Mouse (Mus musculus) hindbrain, embryonic 13.5 days (tissue): ENCODE measurements around the gene Iqschfp. TPM values are rescaled to one million over a fixed set of nuclear protein-coding genes. Genes with fewer than 3 reads are reported as not detected.

ENCODE experiments used
- ATAC-seq: fragments of 200-750 bp; cut with Nextera tagmentation; 2 replicates; pipeline ENCODE4 v1.8.0; 2017; ENCODE audit warnings: moderate TSS enrichment; ENCODE audit not compliant: low FRiP score
- H3K27ac ChIP-seq: fragments of 300-500 bp; sonication (generic); 2 replicates; pipeline ENCODE4 v1.5.1; 2015; ENCODE audit warnings: inconsistent platforms, mild to moderate bottlenecking, moderate library complexity
- H3K27me3 ChIP-seq: fragments of 300-500 bp; sonication (generic); 2 replicates; pipeline ENCODE4 v1.6.1; 2015; ENCODE audit warnings: mild to moderate bottlenecking, inconsistent platforms
- H3K36me3 ChIP-seq: fragments of 300-500 bp; sonication (generic); 2 replicates; pipeline ENCODE4 v1.6.1; 2015; ENCODE audit warnings: mild to moderate bottlenecking, inconsistent platforms
- H3K4me1 ChIP-seq: fragments of 300-500 bp; sonication (generic); replicated peaks from 2 replicates; pipeline ENCODE4 v1.6.1; 2015; ENCODE audit warnings: inconsistent platforms
- H3K4me2 ChIP-seq: fragments of 300-500 bp; sonication (generic); 2 replicates; pipeline ENCODE4 v1.6.1; 2015; ENCODE audit warnings: inconsistent platforms, mild to moderate bottlenecking, moderate library complexity
- H3K4me3 ChIP-seq: fragments of 300-500 bp; sonication (generic); 2 replicates; pipeline ENCODE4 v1.5.1; 2015; ENCODE audit warnings: mild to moderate bottlenecking, inconsistent platforms
- H3K9ac ChIP-seq: fragments of 300-500 bp; sonication (generic); 2 replicates; pipeline ENCODE4 v1.6.1; 2015; ENCODE audit warnings: mild to moderate bottlenecking, inconsistent platforms
- H3K9me3 ChIP-seq: fragments of 300-500 bp; sonication (generic); 2 replicates; pipeline ENCODE4 v1.6.1; 2016; ENCODE audit warnings: inconsistent platforms
- WGBS: fragments of 180-500 bp; shearing (Covaris S2); methylation state at CpG from one replicate; pipeline ENCODE4 v1.1.7; 2015; 5-methylcytosine and 5-hydroxymethylcytosine counted together
- polyA plus RNA-seq: library from polyadenylated mRNA; unstranded; fragments of >200 nt; fragmentation: Nextera tagmentation; extraction: Ambion mirVana; gene quantifications from 2 replicates; pipeline ENCODE4 v1.2.1, GENCODE M21; 2015

Iqschfp gene
- polyA plus RNA-seq, 1 experiment from 2014 or later: 3.4 TPM

DNA sequence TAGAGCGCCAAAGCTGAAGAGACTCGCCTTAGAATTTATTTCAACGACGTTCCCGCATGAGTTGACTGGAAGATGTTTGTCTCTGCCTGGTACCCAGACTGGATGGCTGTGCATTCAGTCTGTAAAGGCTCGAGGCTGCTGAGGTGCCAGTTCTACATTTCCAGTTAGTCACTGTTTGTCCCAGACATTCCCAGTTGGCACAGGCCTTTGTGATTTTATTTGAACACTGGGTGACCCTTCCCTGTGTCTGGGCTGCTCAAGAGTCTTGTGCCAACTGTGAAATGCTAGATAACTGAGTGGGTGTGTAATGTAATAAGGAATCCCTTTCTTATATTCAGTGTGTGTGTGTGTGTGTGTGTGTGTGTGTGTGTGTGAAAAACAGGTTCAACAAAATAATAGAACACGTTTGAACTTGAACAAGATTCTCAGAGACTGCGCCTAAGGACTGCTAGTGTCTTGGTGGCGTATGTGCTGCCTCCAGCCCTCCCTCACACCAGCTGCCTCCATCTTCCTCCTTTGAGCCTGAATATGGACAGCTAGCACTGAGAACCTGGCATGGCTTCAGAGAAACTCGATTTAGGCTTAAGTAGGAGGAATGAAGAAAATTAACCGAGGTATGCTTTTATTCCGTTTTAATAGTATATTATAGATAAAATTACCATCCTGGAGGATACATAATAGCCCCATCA, 624.5 kb downstream of the Iqschfp start:
- no peak for ATAC-seq
- no peak overlapping the region for H3K9ac ChIP-seq
- no peak overlapping the region for H3K27ac ChIP-seq
- no peak overlapping the region for H3K4me2 ChIP-seq
- H3K36me3 ChIP-seq: no peaks in the 10 kb centered on the region
- no peaks in the 10 kb centered on the region for H3K9me3 ChIP-seq
- no peaks in the 10 kb centered on the region for H3K27me3 ChIP-seq
- WGBS: 80% methylated on average over 12 of the region's 12 CpGs
- no peak overlapping the region for H3K4me3 ChIP-seq
- H3K4me1 ChIP-seq: peaks cover 30% of the 10 kb centered on the region

DNA sequence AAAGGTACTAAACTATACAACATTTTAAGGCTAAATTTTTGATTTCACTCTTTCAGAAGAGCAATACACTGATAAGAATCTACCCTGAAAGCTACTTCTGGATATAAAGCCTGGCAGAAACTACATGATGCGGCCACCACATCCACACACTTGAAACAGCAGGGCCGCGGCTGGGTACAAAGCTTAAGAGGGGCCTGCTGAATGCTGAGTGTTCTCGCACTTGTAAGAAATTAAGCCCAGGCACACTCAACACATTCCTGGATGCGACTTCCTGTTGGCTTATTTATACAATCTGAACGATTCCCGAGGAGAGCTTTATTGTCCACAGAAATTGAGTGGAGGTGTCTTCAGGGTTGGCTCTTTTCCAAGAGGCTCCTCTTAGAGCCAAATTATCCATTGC, 625.2 kb downstream of the Iqschfp start:
- Histone ChIP-seq H3K36me3 (no peaks in the 10 kb centered on the region), H3K4me3 (no peak overlapping the region), H3K4me1 (peaks cover 29% of the 10 kb centered on the region), H3K27ac (0 out of 2 replicates have a peak overlapping the region, but pooled peaks have one; percentile 19), H3K9ac (no peak overlapping the region), H3K9me3 (no peaks in the 10 kb centered on the region), H3K27me3 (no peaks in the 10 kb centered on the region), H3K4me2 (no peak overlapping the region)
- 63% methylated on average over 7 of the region's 7 CpGs for WGBS
- ATAC-seq: no peak

DNA sequence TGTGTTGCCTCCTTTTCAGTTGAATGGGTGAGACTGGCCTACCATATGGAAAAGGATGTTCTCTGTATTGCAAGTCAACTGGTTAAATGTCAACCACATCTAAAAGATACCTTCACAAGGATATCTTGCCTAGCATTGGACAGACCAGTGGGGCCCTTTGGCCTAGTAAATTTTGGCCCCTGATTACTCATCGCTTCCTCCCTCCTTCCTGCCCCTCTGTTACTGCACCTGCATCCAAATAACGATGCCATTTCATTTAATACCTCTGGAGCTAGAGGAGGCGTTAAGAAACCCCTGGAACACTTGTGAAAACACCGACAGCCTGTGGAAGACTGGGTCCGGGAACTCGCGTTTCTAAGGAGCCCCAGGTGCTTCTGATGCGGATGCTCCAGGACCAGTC, 626.0 kb downstream of the Iqschfp start:
- no peak overlapping the region for H3K4me2 ChIP-seq
- 91% methylated on average over 8 of the region's 8 CpGs for WGBS
- ATAC-seq: no peak
- H3K9me3 ChIP-seq: no peaks in the 10 kb centered on the region
- no peaks in the 10 kb centered on the region for H3K27me3 ChIP-seq
- peaks cover 21% of the 10 kb centered on the region for H3K4me1 ChIP-seq
- H3K9ac ChIP-seq: no peak overlapping the region
- H3K36me3 ChIP-seq: no peaks in the 10 kb centered on the region
- H3K4me3 ChIP-seq: no peak overlapping the region
- H3K27ac ChIP-seq: no peak overlapping the region

DNA sequence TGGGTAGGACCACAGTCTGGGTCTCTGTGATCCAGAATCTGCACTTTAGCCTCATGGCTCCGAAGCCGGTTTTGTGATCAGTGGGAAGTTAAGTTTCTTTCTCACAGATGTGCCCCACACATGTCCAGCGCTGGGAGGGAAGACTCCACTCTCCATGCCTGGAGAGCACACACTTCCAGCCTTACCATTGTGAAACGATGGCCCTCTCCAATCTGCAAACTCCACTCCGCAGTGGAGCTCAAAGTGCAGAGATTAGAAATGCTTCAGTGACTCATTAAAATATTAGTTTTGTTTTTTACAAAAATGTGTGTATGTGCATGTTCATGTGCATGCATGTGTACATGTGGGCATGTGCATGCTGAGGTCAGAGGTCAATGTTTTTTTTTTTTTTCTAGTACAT, 626.6 kb downstream of the Iqschfp start:
- Histone ChIP-seq H3K27ac (no peak overlapping the region), H3K4me3 (no peak overlapping the region), H3K4me2 (no peak overlapping the region), H3K27me3 (no peaks in the 10 kb centered on the region), H3K36me3 (no peaks in the 10 kb centered on the region), H3K4me1 (peaks cover 17% of the 10 kb centered on the region), H3K9me3 (no peaks in the 10 kb centered on the region), H3K9ac (no peak overlapping the region)
- 95% methylated on average over 5 of the region's 5 CpGs for WGBS
- no peak for ATAC-seq

DNA sequence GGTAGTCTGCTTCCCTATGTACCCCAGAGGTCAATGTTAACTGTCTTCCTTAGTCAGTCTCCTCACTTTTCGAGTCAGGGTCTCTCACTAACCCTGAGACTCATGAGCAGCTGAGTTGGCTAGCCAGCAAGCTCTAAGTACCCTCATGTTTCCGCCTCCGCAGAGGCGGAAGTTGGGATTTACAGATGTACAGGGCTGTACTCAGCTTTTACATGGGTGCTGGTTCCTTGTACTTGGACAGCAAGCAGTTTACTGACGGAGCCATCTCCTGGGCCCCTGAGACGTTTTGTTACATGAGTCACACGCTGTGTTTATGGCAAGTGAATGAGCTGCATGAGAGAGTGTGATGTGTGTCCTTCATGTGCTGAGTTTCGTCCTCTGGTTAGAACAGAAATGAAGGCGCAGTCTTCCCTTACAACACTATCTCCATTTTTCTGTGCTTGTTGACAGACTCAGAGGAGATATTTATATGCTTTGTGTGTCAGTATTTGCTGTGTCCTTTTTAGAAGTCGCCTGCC, 633.4 kb downstream of the Iqschfp start:
- H3K27me3 ChIP-seq: no peaks in the 10 kb centered on the region
- WGBS: 93% methylated on average over 10 of the region's 10 CpGs
- no peaks in the 10 kb centered on the region for H3K36me3 ChIP-seq
- H3K4me2 ChIP-seq: no peak overlapping the region
- H3K9me3 ChIP-seq: no peaks in the 10 kb centered on the region
- no peak for ATAC-seq
- no peak overlapping the region for H3K27ac ChIP-seq
- peaks cover 18% of the 10 kb centered on the region for H3K4me1 ChIP-seq
- no peak overlapping the region for H3K9ac ChIP-seq
- no peak overlapping the region for H3K4me3 ChIP-seq

DNA sequence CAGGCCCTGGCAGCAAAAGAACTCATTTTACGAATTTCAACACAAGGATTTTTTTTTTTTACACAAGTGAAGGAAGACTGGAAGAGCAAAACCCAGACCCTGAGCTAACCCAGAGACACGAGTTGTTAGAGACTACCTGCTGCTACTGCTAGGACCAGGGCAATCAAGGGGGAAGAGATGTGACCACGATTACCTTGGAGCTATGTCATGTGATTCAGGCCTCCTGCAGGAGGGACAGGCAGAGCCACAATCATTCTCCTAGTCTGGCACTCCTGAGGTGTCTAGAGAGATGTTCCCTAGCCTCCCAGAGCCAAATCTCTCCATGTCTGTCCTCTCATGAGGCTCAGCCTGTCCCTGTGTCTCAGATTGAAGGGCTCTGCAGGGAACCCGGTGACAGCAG, 634.4 kb downstream of the Iqschfp start:
- Histone ChIP-seq H3K27ac (peak overlapping the region; percentile 67; the same call in 1 of the 2 replicates), H3K36me3 (no peaks in the 10 kb centered on the region), H3K9ac (no peak overlapping the region), H3K4me2 (no peak overlapping the region), H3K4me1 (peaks cover 18% of the 10 kb centered on the region), H3K27me3 (no peaks in the 10 kb centered on the region), H3K9me3 (no peaks in the 10 kb centered on the region), H3K4me3 (no peak overlapping the region)
- 51% methylated on average over 4 of the region's 4 CpGs for WGBS
- ATAC-seq: no peak

DNA sequence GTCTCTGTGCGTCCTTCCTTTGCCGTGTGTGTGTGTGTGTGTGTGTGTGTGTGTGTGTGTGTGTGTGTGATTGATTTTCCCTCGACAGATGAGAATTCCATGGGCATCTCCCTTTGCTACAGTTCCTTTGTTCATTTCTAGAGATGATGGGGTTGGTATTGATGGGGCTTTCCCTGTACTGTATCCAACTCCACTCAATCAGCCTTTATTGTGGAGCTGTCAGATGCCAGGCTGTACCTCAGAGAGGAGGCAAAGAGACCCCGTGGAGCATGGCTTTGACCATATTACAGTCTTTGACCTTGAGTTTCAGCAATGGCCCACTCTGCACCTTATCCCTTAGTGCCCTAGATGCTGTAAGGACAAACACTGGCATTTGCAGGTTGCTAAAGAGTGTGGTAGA, 635.1 kb downstream of the Iqschfp start:
- WGBS: 23% methylated on average over 4 of the region's 4 CpGs
- ATAC-seq: no peak
- no peaks in the 10 kb centered on the region for H3K27me3 ChIP-seq
- no peak overlapping the region for H3K4me2 ChIP-seq
- H3K4me1 ChIP-seq: peaks cover 18% of the 10 kb centered on the region
- H3K36me3 ChIP-seq: no peaks in the 10 kb centered on the region
- no peak overlapping the region for H3K4me3 ChIP-seq
- no peak overlapping the region for H3K27ac ChIP-seq
- no peaks in the 10 kb centered on the region for H3K9me3 ChIP-seq
- no peak overlapping the region for H3K9ac ChIP-seq

DNA sequence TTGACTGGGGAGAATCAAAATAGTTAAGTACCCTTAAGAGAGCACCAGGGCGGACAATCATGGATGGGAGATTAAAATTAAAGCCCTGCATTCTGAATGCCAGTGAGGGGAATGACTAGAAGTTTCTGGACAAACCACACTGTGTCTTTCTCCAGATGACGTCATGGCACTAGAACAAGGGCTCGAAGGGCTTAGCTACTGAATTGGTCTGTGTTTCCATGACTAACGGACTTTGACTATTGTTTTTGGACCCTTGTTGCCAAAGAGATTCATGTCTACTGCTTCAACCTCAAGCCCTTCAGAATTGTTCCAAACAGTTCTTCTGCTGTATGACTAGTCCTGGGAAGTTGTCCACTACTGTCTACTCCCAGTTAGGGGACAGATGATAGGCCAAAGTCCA, 639.9 kb downstream of the Iqschfp start:
- H3K4me2 ChIP-seq: no peak overlapping the region
- H3K9me3 ChIP-seq: 0 out of 2 replicates have a peak, but pooled peaks cover 6% of the 10 kb centered on the region
- peaks cover 18% of the 10 kb centered on the region; the same call in 1 of the 2 replicates for H3K4me1 ChIP-seq
- H3K36me3 ChIP-seq: 0 out of 2 replicates have a peak, but pooled peaks cover 3% of the 10 kb centered on the region
- H3K27me3 ChIP-seq: no peaks in the 10 kb centered on the region
- WGBS: 91% methylated on average over 4 of the region's 4 CpGs
- no peak for ATAC-seq
- no peak overlapping the region for H3K4me3 ChIP-seq
- H3K27ac ChIP-seq: no peak overlapping the region
- no peak overlapping the region for H3K9ac ChIP-seq

DNA sequence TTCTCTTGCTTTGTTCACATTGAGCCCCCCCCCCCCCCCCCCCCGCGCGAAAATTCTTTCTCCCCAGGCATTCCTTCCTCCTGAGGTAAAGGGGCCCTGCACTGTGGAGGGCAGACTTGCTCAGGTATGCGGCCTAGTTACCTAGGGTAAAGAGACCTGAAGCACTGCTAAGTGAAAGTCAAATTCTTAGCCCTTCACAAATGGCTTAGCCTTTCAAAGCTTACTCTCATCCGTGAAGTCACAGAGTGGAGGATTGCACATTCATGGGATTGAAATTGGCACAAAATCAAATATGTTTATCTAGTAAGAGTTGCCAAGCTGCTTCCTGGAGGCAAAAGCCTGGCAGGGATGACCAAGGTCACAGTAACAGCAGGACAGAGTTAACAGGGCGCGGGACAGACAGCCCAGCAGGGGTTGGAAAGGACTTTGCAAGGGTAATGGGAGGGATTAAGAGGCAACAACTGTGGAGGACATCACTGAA, 642.6 kb downstream of the Iqschfp start:
- Histone ChIP-seq H3K36me3 (0 out of 2 replicates have a peak, but pooled peaks cover 3% of the 10 kb centered on the region), H3K27ac (peak overlapping the region; percentile 26; the same call in 1 of the 2 replicates), H3K4me1 (peaks cover 11% of the 10 kb centered on the region; the same call in 1 of the 2 replicates), H3K27me3 (no peaks in the 10 kb centered on the region), H3K9me3 (0 out of 2 replicates have a peak, but pooled peaks cover 6% of the 10 kb centered on the region), H3K4me3 (no peak overlapping the region), H3K4me2 (no peak overlapping the region), H3K9ac (no peak overlapping the region)
- WGBS: 28% methylated on average over 5 of the region's 7 CpGs
- no peak for ATAC-seq

DNA sequence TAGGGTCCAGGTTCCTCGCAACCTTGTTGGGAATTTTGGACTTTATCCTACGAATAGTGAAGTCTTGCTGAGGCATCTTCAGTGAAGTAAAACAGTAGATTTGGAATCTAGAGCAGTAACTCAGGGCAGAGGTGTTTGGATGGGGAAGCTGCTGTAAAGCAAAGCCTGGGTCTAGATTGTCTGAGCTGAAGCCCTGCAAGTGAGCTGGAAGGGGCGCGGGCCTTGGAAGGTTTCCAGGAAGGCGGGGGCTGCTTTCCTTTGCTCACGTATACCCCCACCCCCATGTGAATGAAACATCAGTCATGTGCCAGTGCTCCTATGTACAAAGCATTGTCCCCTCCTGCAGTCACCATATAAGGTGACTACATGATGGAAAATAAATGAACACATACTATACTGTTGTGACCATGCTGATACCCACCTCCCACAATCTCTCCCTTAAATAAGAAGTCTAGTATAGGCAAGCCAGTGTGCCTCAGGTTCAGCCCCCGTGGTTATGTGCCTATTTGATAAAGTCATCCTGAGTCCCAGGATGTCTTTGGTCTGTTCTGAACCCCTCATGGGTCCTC, 643.2 kb downstream of the Iqschfp start:
- ATAC-seq: no peak
- WGBS: 74% methylated on average over 7 of the region's 7 CpGs
- no peaks in the 10 kb centered on the region for H3K27me3 ChIP-seq
- peaks cover 11% of the 10 kb centered on the region; the same call in 1 of the 2 replicates for H3K4me1 ChIP-seq
- H3K36me3 ChIP-seq: 0 out of 2 replicates have a peak, but pooled peaks cover 3% of the 10 kb centered on the region
- peak overlapping the region; percentile 26; the same call in 1 of the 2 replicates for H3K27ac ChIP-seq
- no peak overlapping the region for H3K4me3 ChIP-seq
- H3K9me3 ChIP-seq: 0 out of 2 replicates have a peak, but pooled peaks cover 6% of the 10 kb centered on the region
- H3K4me2 ChIP-seq: no peak overlapping the region
- no peak overlapping the region for H3K9ac ChIP-seq

DNA sequence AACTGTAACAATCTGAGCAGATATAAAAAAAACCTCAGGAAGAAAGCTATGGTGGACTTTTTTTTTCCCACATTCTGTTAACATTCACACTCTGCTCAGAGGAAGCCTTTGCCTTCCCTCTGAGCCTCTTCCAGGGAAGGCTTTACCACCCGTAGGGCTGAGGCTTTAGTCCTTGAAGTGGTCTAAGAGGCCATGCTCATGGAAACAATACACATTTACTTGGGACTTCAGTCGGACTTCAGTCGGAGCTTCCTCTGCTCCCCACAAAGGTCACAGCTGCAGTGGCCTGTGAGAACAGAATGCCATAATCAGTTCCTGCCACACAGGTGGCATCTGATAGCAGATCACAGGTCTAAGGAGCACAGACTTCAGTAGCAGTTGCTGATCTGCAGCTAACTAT, 644.0 kb downstream of the Iqschfp start:
- Histone ChIP-seq H3K4me1 (peaks cover 11% of the 10 kb centered on the region; the same call in 1 of the 2 replicates), H3K4me2 (no peak overlapping the region), H3K27ac (no peak overlapping the region), H3K9me3 (0 out of 2 replicates have a peak, but pooled peaks cover 6% of the 10 kb centered on the region), H3K4me3 (no peak overlapping the region), H3K9ac (no peak overlapping the region), H3K36me3 (0 out of 2 replicates have a peak, but pooled peaks cover 3% of the 10 kb centered on the region), H3K27me3 (no peaks in the 10 kb centered on the region)
- no peak for ATAC-seq
- WGBS: 55% methylated on average over 3 of the region's 3 CpGs

DNA sequence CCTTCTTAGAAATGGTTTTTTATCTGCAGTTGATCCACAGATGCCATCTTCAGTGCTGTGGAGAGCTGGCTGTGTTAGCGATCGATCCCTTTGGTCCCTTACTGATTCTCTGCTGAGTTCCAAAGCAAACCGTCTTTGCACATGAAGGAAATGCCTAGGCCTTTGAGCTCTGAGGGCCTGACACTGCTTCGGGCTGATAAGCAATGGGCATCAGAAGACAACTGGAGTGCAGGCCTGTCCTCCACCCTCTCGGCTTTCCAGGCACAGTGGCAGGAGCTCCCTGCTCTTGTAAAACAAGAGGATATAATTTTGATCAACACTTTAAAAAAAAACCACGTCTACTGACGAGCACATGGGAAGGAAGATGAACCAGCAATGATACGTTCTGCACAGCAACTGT, 649.7 kb downstream of the Iqschfp start:
- Histone ChIP-seq H3K4me2 (no peak overlapping the region), H3K27me3 (no peaks in the 10 kb centered on the region), H3K36me3 (no peaks in the 10 kb centered on the region), H3K4me3 (no peak overlapping the region), H3K9ac (no peak overlapping the region), H3K4me1 (peaks cover 29% of the 10 kb centered on the region), H3K27ac (no peak overlapping the region), H3K9me3 (0 out of 2 replicates have a peak, but pooled peaks cover 3% of the 10 kb centered on the region)
- 90% methylated on average over 8 of the region's 8 CpGs for WGBS
- no peak for ATAC-seq
